Mouse (Mus musculus): ENCODE data around the gene Dennd6a. TPM values are rescaled to one million over a fixed set of nuclear protein-coding genes. Genes with fewer than 3 reads are reported as not detected.
A peak's percentile ranks its signal among the peaks of the same experiment; 100 is the strongest.

Gene Dennd6a
- polyA plus RNA-seq, 1 experiment from 2014 or later = 9.9 TPM

DNA sequence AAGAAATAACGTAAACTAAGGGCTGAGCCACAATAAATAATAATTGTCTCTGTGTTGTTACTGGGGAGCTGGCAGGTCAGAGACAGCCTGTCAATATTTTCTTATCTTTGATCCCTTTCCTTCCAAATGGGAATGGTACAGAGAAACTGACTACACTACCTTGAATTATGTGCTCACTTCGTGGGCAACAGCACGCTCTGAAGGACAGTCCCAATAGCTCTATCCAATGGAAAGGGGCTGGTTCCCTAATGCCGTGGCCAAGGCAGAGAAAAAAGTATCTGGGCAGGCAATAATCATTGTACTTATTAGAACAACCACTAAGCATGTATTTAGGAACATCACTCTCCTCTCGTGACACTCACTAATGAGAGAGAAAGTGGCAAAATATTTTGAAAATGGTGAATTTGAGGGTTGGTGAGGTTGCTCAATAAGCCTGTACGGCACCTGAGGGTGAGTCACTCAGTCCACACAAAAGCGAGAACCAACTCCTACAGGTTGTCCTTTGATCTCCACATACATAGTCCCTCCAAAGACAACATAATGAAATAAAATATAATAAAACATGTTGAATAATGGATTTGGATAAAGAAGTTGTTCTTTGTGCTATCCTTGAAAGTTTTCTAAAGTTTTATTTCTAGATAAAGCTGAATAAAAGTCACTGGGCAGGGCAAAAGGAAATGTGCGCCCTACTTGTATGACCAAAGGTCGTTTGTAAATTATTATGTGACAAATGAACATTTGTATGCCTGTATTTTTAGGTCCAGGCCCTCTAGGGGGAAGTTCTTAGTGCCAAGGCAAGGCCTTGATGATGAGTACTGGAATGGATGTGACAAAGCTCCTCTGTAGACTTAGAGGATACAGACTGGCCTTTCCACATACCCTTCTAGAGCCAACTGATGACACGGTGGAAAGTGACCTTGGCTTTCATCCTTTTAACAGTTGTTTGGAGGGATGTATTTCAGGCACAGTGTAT, 25.9 kb upstream of the Dennd6a start:
- Histone ChIP-seq H3K27me3 (ENCODE audit: insufficient read depth, low read length) (no peaks in the 10 kb centered on the region), H3K36me3 (replicated peaks; ENCODE audit: insufficient read depth, low read length) (no peaks in the 10 kb centered on the region), H3K27ac (ENCODE audit: low read depth) (no peak overlapping the region; the same call in 1 of the 2 replicates), H3K4me3 (ENCODE audit: low read depth, low read length) (no peak overlapping the region), H3K4me1 (ENCODE audit: insufficient read depth) (no peaks in the 10 kb centered on the region), H3K4me2 (ENCODE audit: low read depth, low read length) (no peak overlapping the region), H3K9ac (replicated peaks) (no peak overlapping the region), H3K9me3 (ENCODE audit: low read length) (no peaks in the 10 kb centered on the region)
- ATAC-seq (peak; percentile 82), DNase-seq (no peak)
- TF ChIP-seq EP300 (IDR thresholded peaks at IDR 0.05; ENCODE audit: low read depth) = no peak
- 67% methylated on average over 10 of the region's 10 CpGs for WGBS (ENCODE audit: insufficient replicate concordance)

GRCm38 (mm10) chr14:26550712-26551111, 22.9 kb upstream of the Dennd6a start:
- Histone ChIP-seq H3K4me1 (ENCODE audit: insufficient read depth) (no peaks in the 10 kb centered on the region), H3K4me2 (ENCODE audit: low read depth, low read length) (no peak overlapping the region), H3K9me3 (ENCODE audit: low read length) (no peaks in the 10 kb centered on the region), H3K27ac (ENCODE audit: low read depth) (no peak overlapping the region), H3K27me3 (ENCODE audit: insufficient read depth, low read length) (no peaks in the 10 kb centered on the region), H3K4me3 (ENCODE audit: low read depth, low read length) (no peak overlapping the region), H3K36me3 (replicated peaks; ENCODE audit: insufficient read depth, low read length) (no peaks in the 10 kb centered on the region), H3K9ac (replicated peaks) (no peak overlapping the region)
- no peak for ATAC-seq
- no peak for DNase-seq
- TF ChIP-seq EP300 (IDR thresholded peaks at IDR 0.05; ENCODE audit: low read depth) (no peak), CTCF (IDR thresholded peaks at IDR 0.05; ENCODE audit: low read depth) (no peak)
- WGBS (ENCODE audit: insufficient replicate concordance) = 94% methylated on average over 8 of the region's 8 CpGs

DNA sequence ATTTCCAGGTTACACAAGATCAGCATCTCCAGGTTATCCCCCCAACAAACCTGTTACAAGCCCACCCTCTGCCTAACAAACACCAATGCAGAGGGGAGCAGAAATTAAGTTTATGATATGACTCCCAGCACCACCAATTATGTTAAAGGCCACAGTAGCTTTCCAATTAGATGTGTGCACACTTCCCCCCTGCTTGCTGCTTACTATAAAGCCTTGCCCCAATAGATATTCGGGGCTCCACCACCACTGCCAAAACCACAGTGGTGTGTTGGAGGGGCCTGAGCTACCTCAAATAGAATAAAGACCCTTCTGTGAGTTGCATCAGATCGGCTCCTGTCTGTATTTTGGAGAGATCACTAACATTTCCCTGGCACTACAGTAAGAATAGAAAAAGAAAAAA, 21.2 kb upstream of the Dennd6a start:
- TF ChIP-seq EP300 (IDR thresholded peaks at IDR 0.05; ENCODE audit: low read depth) = no peak
- no peak for TF ChIP-seq CTCF (IDR thresholded peaks at IDR 0.05; ENCODE audit: low read depth)
- H3K36me3 ChIP-seq (replicated peaks; ENCODE audit: insufficient read depth, low read length) = no peaks in the 10 kb centered on the region
- H3K9ac ChIP-seq (replicated peaks) = no peak overlapping the region
- H3K4me2 ChIP-seq (ENCODE audit: low read depth, low read length) = no peak overlapping the region
- 53% methylated on average over 2 of the region's 2 CpGs for WGBS (ENCODE audit: insufficient replicate concordance)
- DNase-seq = no peak
- ATAC-seq = no peak
- H3K4me1 ChIP-seq (ENCODE audit: insufficient read depth) = no peaks in the 10 kb centered on the region
- H3K9me3 ChIP-seq (ENCODE audit: low read length) = no peaks in the 10 kb centered on the region
- no peak overlapping the region for H3K4me3 ChIP-seq (ENCODE audit: low read depth, low read length)
- no peak overlapping the region for H3K27ac ChIP-seq (ENCODE audit: low read depth)
- no peaks in the 10 kb centered on the region for H3K27me3 ChIP-seq (ENCODE audit: insufficient read depth, low read length)

GRCm38 (mm10) chr14:26552853-26553252, 20.8 kb upstream of the Dennd6a start:
- WGBS (ENCODE audit: insufficient replicate concordance) = 49% methylated on average over 3 of the region's 3 CpGs
- DNase-seq = no peak

DNA sequence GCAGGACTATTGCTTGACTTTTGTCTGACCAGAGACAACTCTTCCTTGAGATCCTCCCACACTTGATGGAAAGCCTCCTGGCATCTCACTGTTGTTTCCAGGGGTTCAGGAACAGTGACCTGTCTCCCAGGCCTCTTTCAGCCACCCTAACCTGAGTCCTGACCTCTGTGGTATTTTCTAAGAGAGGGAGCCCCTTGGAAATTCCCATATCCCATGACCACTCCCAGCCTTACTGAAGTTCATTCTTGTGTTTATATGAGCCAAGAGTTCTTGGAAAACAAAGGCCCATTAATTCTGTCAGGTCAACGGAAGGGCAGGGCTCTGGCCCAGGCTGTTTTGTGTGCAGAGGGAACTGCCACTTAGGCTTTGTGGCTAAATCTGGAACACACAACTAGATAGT, 16.1 kb upstream of the Dennd6a start:
- WGBS (ENCODE audit: insufficient replicate concordance) = 64% methylated on average over 1 of the region's 1 CpGs
- H3K9me3 ChIP-seq (ENCODE audit: low read length) = no peaks in the 10 kb centered on the region
- no peaks in the 10 kb centered on the region for H3K36me3 ChIP-seq (replicated peaks; ENCODE audit: insufficient read depth, low read length)
- no peaks in the 10 kb centered on the region for H3K4me1 ChIP-seq (ENCODE audit: insufficient read depth)
- ATAC-seq = no peak
- H3K9ac ChIP-seq (replicated peaks) = no peak overlapping the region
- H3K4me2 ChIP-seq (ENCODE audit: low read depth, low read length) = no peak overlapping the region
- DNase-seq = no peak
- no peak overlapping the region for H3K4me3 ChIP-seq (ENCODE audit: low read depth, low read length)
- no peak for TF ChIP-seq CTCF (IDR thresholded peaks at IDR 0.05; ENCODE audit: low read depth)
- TF ChIP-seq EP300 (IDR thresholded peaks at IDR 0.05; ENCODE audit: low read depth) = no peak
- no peaks in the 10 kb centered on the region for H3K27me3 ChIP-seq (ENCODE audit: insufficient read depth, low read length)
- H3K27ac ChIP-seq (ENCODE audit: low read depth) = no peak overlapping the region

More at GRCm38 (mm10) chr14:26552853-26553252, 20.8 kb upstream of the Dennd6a start:
- H3K9ac ChIP-seq (replicated peaks) = no peak overlapping the region
- H3K27ac ChIP-seq (ENCODE audit: low read depth) = no peak overlapping the region
- no peak overlapping the region for H3K4me2 ChIP-seq (ENCODE audit: low read depth, low read length)
- ATAC-seq = no peak
- H3K4me1 ChIP-seq (ENCODE audit: insufficient read depth) = no peaks in the 10 kb centered on the region
- no peaks in the 10 kb centered on the region for H3K27me3 ChIP-seq (ENCODE audit: insufficient read depth, low read length)
- no peaks in the 10 kb centered on the region for H3K36me3 ChIP-seq (replicated peaks; ENCODE audit: insufficient read depth, low read length)
- H3K4me3 ChIP-seq (ENCODE audit: low read depth, low read length) = no peak overlapping the region
- no peak for TF ChIP-seq CTCF (IDR thresholded peaks at IDR 0.05; ENCODE audit: low read depth)
- no peak for TF ChIP-seq EP300 (IDR thresholded peaks at IDR 0.05; ENCODE audit: low read depth)
- no peaks in the 10 kb centered on the region for H3K9me3 ChIP-seq (ENCODE audit: low read length)

DNA sequence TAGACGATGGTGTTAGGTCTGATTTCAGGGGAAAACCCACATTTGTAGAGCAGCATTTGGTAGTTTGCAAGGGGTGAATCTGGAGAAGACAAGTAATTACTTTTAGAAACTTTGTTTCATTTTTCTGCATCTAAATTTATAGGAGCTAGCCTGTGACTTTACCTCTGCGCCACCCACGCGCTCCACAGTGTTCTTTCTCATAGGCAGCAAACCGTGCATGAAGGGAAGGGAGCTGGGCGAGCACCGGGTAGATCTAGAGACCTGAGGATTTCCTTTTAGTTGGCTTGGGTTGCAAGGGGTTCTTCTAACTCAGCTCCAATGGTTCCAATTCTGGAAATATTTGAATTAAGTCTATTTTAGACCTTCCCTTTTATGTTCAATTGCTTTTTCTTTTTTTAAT, 15.1 kb upstream of the Dennd6a start:
- H3K4me2 ChIP-seq (ENCODE audit: low read depth, low read length) = no peak overlapping the region
- no peaks in the 10 kb centered on the region for H3K4me1 ChIP-seq (ENCODE audit: insufficient read depth)
- DNase-seq (no peak), ATAC-seq (no peak)
- TF ChIP-seq EP300 (IDR thresholded peaks at IDR 0.05; ENCODE audit: low read depth) = no peak
- no peak for TF ChIP-seq CTCF (IDR thresholded peaks at IDR 0.05; ENCODE audit: low read depth)
- no peak overlapping the region for H3K9ac ChIP-seq (replicated peaks)
- H3K36me3 ChIP-seq (replicated peaks; ENCODE audit: insufficient read depth, low read length) = no peaks in the 10 kb centered on the region
- H3K27ac ChIP-seq (ENCODE audit: low read depth) = no peak overlapping the region
- H3K4me3 ChIP-seq (ENCODE audit: low read depth, low read length) = no peak overlapping the region
- WGBS (ENCODE audit: insufficient replicate concordance) = 87% methylated on average over 7 of the region's 7 CpGs
- no peaks in the 10 kb centered on the region for H3K9me3 ChIP-seq (ENCODE audit: low read length)
- no peaks in the 10 kb centered on the region for H3K27me3 ChIP-seq (ENCODE audit: insufficient read depth, low read length)
